ENCODE assay signal across 22 mouse cellular contexts in genomic region chr8:10040866-10041265, GRCm38 (mm10). TPM values are rescaled to one million over a fixed set of nuclear protein-coding genes. Genes with fewer than 3 reads are reported as not detected.
DNase-seq lines count a peak whose midpoint lies in the region; ATAC-seq and TF ChIP-seq lines count a peak whose summit lies in the region.
"Had no signal": no experiment of that assay in that cellular context is flagged by ENCODE, and none has a peak within 500 bp of the region (broad histone marks: within the 10 kb centered on the region; RNA-seq: fewer than 3 reads in every experiment).

No protein-coding gene starts in this region.

- no peak overlapping the region for H3K27ac ChIP-seq in heart, embryonic 12.5 days (ENCODE audit: poor library complexity, severe bottlenecking)
- H3K27ac ChIP-seq in heart, postnatal 0 days (ENCODE audit: low read depth): no peak overlapping the region
- no peak overlapping the region for H3K27ac ChIP-seq in lung, postnatal 0 days (ENCODE audit: low read length)
- no peak overlapping the region for H3K27ac ChIP-seq in neural tube, embryonic 15.5 days (replicated peaks)
- H3K27ac ChIP-seq: embryonic facial prominence, embryonic 13.5 days; forebrain, embryonic 13.5 days; gastrocnemius, adult 2 months; hindbrain, embryonic 15.5 days; kidney, postnatal 0 days; limb, embryonic 15.5 days; liver, embryonic 14.5 days; stomach, postnatal 0 days had no signal

- 19% methylated on average over 3 of the region's 3 CpGs for WGBS in heart, embryonic 12.5 days
- 20% methylated on average over 3 of the region's 3 CpGs for WGBS in heart, postnatal 0 days
- 25% methylated on average over 3 of the region's 3 CpGs for WGBS in lung, postnatal 0 days
- 85% methylated on average over 3 of the region's 3 CpGs for WGBS in neural tube, embryonic 15.5 days

- H3K4me3 ChIP-seq in heart, embryonic 12.5 days: no peak overlapping the region
- no peak overlapping the region for H3K4me3 ChIP-seq in heart, postnatal 0 days (ENCODE audit: low read depth, low read length)
- no peak overlapping the region for H3K4me3 ChIP-seq in lung, postnatal 0 days (ENCODE audit: low read depth, low read length)
- H3K4me3 ChIP-seq in neural tube, embryonic 15.5 days (replicated peaks): no peak overlapping the region
- H3K4me3 ChIP-seq: embryonic facial prominence, embryonic 13.5 days; erythroblast, embryonic 14.5 days; forebrain, embryonic 13.5 days; gastrocnemius, adult 2 months; hindbrain, embryonic 15.5 days; limb, embryonic 15.5 days had no signal

- peaks cover 9% of the 10 kb centered on the region for H3K4me1 ChIP-seq in heart, embryonic 12.5 days (replicated peaks)
- H3K4me1 ChIP-seq in heart, postnatal 0 days (ENCODE audit: control insufficient read depth, insufficient read depth): 0 out of 2 replicates have a peak, but pooled peaks cover 3% of the 10 kb centered on the region
- no peaks in the 10 kb centered on the region for H3K4me1 ChIP-seq in lung, postnatal 0 days (ENCODE audit: insufficient read depth, low read depth, low read length)
- no peaks in the 10 kb centered on the region for H3K4me1 ChIP-seq in neural tube, embryonic 15.5 days
- H3K4me1 ChIP-seq: embryonic facial prominence, embryonic 13.5 days; forebrain, embryonic 13.5 days; hindbrain, embryonic 15.5 days; limb, embryonic 15.5 days had no signal

- no peak for ATAC-seq in heart, embryonic 12.5 days (ENCODE audit: insufficient number of reproducible peaks, low FRiP score)
- peak; percentile 74 for ATAC-seq in heart, postnatal 0 days (ENCODE audit: insufficient read depth, low read depth)
- peak; percentile 52; the same call in 1 of the 2 replicates for ATAC-seq in lung, postnatal 0 days
- no peak for ATAC-seq in neural tube, embryonic 15.5 days (ENCODE audit: low FRiP score)
- ATAC-seq: forebrain, embryonic 13.5 days had no signal

- peak; percentile 29 for DNase-seq in heart, adult 8-10 months (ENCODE audit: low spot score)
- DNase-seq in heart, postnatal 0 days (ENCODE audit: low spot score): peak; percentile 36
- DNase-seq in lung, postnatal 0 days (ENCODE audit: low spot score): peak; percentile 39
- no peak for DNase-seq in cerebellum, adult 9-11 months
- no peak for DNase-seq in frontal cortex, postnatal 36 days (ENCODE audit: low spot score in 2 of 2)
- DNase-seq: adrenal gland, postnatal 36 days; cerebellum, adult 11-12 months; cerebellum, postnatal 25 days; gastrocnemius, adult 2 months; left cerebral cortex, postnatal 4 days; thymus, adult 2 months had no signal

- no peak for TF ChIP-seq EP300 in heart, postnatal 0 days (IDR thresholded peaks at IDR 0.05; ENCODE audit: low read depth)
- TF ChIP-seq EP300 in lung, postnatal 0 days (IDR thresholded peaks at IDR 0.05): no peak

- TF ChIP-seq CTCF in heart, postnatal 0 days (IDR thresholded peaks at IDR 0.05; ENCODE audit: low read depth): no peak
- no peak for TF ChIP-seq CTCF in lung, postnatal 0 days (IDR thresholded peaks at IDR 0.05)

- H3K36me3 ChIP-seq in heart, embryonic 12.5 days: no peaks in the 10 kb centered on the region
- no peaks in the 10 kb centered on the region for H3K36me3 ChIP-seq in heart, postnatal 0 days (replicated peaks; ENCODE audit: control insufficient read depth, insufficient read depth, low read length)
- H3K36me3 ChIP-seq in lung, postnatal 0 days (ENCODE audit: insufficient read depth, low read length): no peaks in the 10 kb centered on the region
- H3K36me3 ChIP-seq in neural tube, embryonic 15.5 days: no peaks in the 10 kb centered on the region
- H3K36me3 ChIP-seq: embryonic facial prominence, embryonic 13.5 days; hindbrain, embryonic 15.5 days; limb, embryonic 15.5 days had no signal

- no peak overlapping the region for H3K4me2 ChIP-seq in heart, embryonic 12.5 days
- H3K4me2 ChIP-seq in heart, postnatal 0 days (ENCODE audit: low read depth, low read length): no peak overlapping the region
- no peak overlapping the region for H3K4me2 ChIP-seq in lung, postnatal 0 days (replicated peaks; ENCODE audit: low read depth, low read length)
- no peak overlapping the region for H3K4me2 ChIP-seq in neural tube, embryonic 15.5 days
- H3K4me2 ChIP-seq: embryonic facial prominence, embryonic 13.5 days; forebrain, embryonic 13.5 days; hindbrain, embryonic 15.5 days; limb, embryonic 15.5 days; midbrain, embryonic 11.5 days had no signal

- no peaks in the 10 kb centered on the region for H3K9me3 ChIP-seq in heart, embryonic 12.5 days (replicated peaks)
- no peaks in the 10 kb centered on the region for H3K9me3 ChIP-seq in heart, postnatal 0 days (replicated peaks; ENCODE audit: control insufficient read depth, low read length)
- no peaks in the 10 kb centered on the region for H3K9me3 ChIP-seq in lung, postnatal 0 days (ENCODE audit: low read length)
- H3K9me3 ChIP-seq in neural tube, embryonic 15.5 days (replicated peaks): no peaks in the 10 kb centered on the region
- H3K9me3 ChIP-seq: embryonic facial prominence, embryonic 13.5 days; forebrain, embryonic 13.5 days; hindbrain, embryonic 15.5 days; limb, embryonic 15.5 days had no signal

- H3K9ac ChIP-seq in heart, embryonic 12.5 days: no peak overlapping the region
- H3K9ac ChIP-seq in heart, postnatal 0 days (replicated peaks; ENCODE audit: low read depth, low read length): no peak overlapping the region
- no peak overlapping the region for H3K9ac ChIP-seq in lung, postnatal 0 days (replicated peaks; ENCODE audit: low read depth)
- no peak overlapping the region for H3K9ac ChIP-seq in neural tube, embryonic 15.5 days (replicated peaks)
- H3K9ac ChIP-seq: embryonic facial prominence, embryonic 13.5 days; forebrain, embryonic 13.5 days; hindbrain, embryonic 15.5 days; limb, embryonic 15.5 days; liver, embryonic 14.5 days had no signal

- H3K27me3 ChIP-seq in heart, embryonic 12.5 days (replicated peaks): no peaks in the 10 kb centered on the region
- no peaks in the 10 kb centered on the region for H3K27me3 ChIP-seq in heart, postnatal 0 days (ENCODE audit: control insufficient read depth, insufficient read depth, low read length)
- H3K27me3 ChIP-seq in lung, postnatal 0 days (replicated peaks; ENCODE audit: insufficient read depth, low read length): no peaks in the 10 kb centered on the region
- no peaks in the 10 kb centered on the region for H3K27me3 ChIP-seq in neural tube, embryonic 15.5 days (replicated peaks)
- H3K27me3 ChIP-seq: embryonic facial prominence, embryonic 13.5 days; forebrain, embryonic 13.5 days; limb, embryonic 15.5 days had no signal

RNA-seq across cellular contexts. Expression of gene Tnfsf13b, which starts 34.6 kb away (rescaled TPM):
- total RNA-seq in heart, adult 8-10 months (2022): 1 to 10 TPM; 5.1 to 7.8 (median 5.7) TPM
- 0.26 and 0.30 TPM in 2 replicates for polyA plus RNA-seq in heart, embryonic 12.5 days (2016; fragmentation: Nextera tagmentation; extraction: Ambion mirVana)
- 6.2 TPM in 1 of 2 replicates, not detected in the other for total RNA-seq in heart, postnatal 0 days (2014; rRNA removed; ENCODE audit: low replicate concordance)
- 0.36 and 0.47 TPM in 2 replicates for polyA plus RNA-seq in heart, postnatal 0 days (2015; fragmentation: Nextera tagmentation; extraction: Ambion mirVana)
- 1.3 TPM in 2 replicates for polyA plus RNA-seq in lung, postnatal 0 days (2015; fragmentation: Nextera tagmentation; extraction: Ambion mirVana)
- polyA plus RNA-seq in neural tube, embryonic 15.5 days (2015; fragmentation: Nextera tagmentation; extraction: Ambion mirVana): 1.3 and 1.6 TPM in 2 replicates
- polyA plus RNA-seq: erythroblast, embryonic 14.5 days had no signal

Comparison
In these comparisons a context has a peak if more than half of its experiments do, and no peak if none do; other contexts are left out.
1. ATAC-seq: peak in heart, postnatal 0 days (single experiment) and lung, postnatal 0 days (single experiment); none in heart, embryonic 12.5 days (single experiment) and neural tube, embryonic 15.5 days (single experiment).
2. DNase-seq: peak in heart, adult 8-10 months (single experiment), heart, postnatal 0 days (single experiment) and lung, postnatal 0 days (single experiment); none in cerebellum, adult 9-11 months (single experiment) and frontal cortex, postnatal 36 days (0 of 2).